Mouse (Mus musculus) right cerebral cortex, postnatal 25 days (tissue): Measurements from ENCODE around the gene Rpl27.
A peak's percentile ranks its signal among the peaks of the same experiment; 100 is the strongest.
"Not testable (repeated sequence)": the region's sequence is repeated elsewhere in the genome, so short reads cannot be mapped to it uniquely, and the experiment has no call there.

Experiments
- DNase-seq: peaks from one replicate; pipeline ENCODE4 v3.0.0; 2022

Rpl27 gene

GRCm38 (mm10) chr11:101442127-101442693 is at the start of gene Rpl27:
Gene Rpl27 (plus strand): TSS chr11:101442298.
- DNase-seq, result peak; percentile 97

- peak; percentile 50 for DNase-seq
Observed at GRCm38 (mm10) chr11:101395110-101395509, 47.0 kb upstream of the Rpl27 start.

GRCm38 (mm10) chr11:101415306-101415705 is 26.8 kb upstream of the Rpl27 start:
- no peak for DNase-seq

GRCm38 (mm10) chr11:101416433-101417100 is 25.5 kb upstream of the Rpl27 start:
- no peak for DNase-seq

GRCm38 (mm10) chr11:101417101-101417855 is 24.8 kb upstream of the Rpl27 start, which contains the start of gene Aarsd1:
Gene Aarsd1 (minus strand): TSS chr11:101417615.
- DNase-seq, result peak; percentile 90

- DNase-seq, result peak; percentile 26
Observed at GRCm38 (mm10) chr11:101418991-101419390, 23.1 kb upstream of the Rpl27 start.

GRCm38 (mm10) chr11:101419610-101420009 is 22.5 kb upstream of the Rpl27 start:
- no peak for DNase-seq

- no peak for DNase-seq
Observed at GRCm38 (mm10) chr11:101420148-101420547, 21.9 kb upstream of the Rpl27 start.

GRCm38 (mm10) chr11:101424105-101424851 is 17.8 kb upstream of the Rpl27 start, which contains the start of gene Gm27029:
Gene Gm27029 (minus strand): TSS chr11:101424796.
- no peak for DNase-seq

- DNase-seq, result peak; percentile 98
Observed at GRCm38 (mm10) chr11:101424925-101425813, 16.9 kb upstream of the Rpl27 start, which contains the start of the genes Rundc1 and Ptges3l. Gene Rundc1 (plus strand): TSS chr11:101425085. Gene Ptges3l (minus strand): TSS chr11:101425333.

- DNase-seq, result no peak
Observed at GRCm38 (mm10) chr11:101426165-101426564, 15.9 kb upstream of the Rpl27 start.

GRCm38 (mm10) chr11:101431327-101431726 is 10.8 kb upstream of the Rpl27 start:
- DNase-seq, result no peak

GRCm38 (mm10) chr11:101433396-101433795 is 8.7 kb upstream of the Rpl27 start:
- no peak for DNase-seq

- DNase-seq, result no peak
Observed at GRCm38 (mm10) chr11:101435831-101436230, 6.3 kb upstream of the Rpl27 start.

- no peak for DNase-seq
Observed at GRCm38 (mm10) chr11:101436916-101437315, 5.2 kb upstream of the Rpl27 start.

- DNase-seq, result not testable (repeated sequence)
Observed at GRCm38 (mm10) chr11:101438006-101438405, 4.1 kb upstream of the Rpl27 start.

GRCm38 (mm10) chr11:101441450-101442126 is 510 bp upstream of the Rpl27 start:
- DNase-seq, result not testable (repeated sequence)

- DNase-seq, result no peak
Observed at GRCm38 (mm10) chr11:101442760-101443159, 662 bp downstream of the Rpl27 start.

- no peak for DNase-seq
Observed at GRCm38 (mm10) chr11:101446319-101446718, 4.2 kb downstream of the Rpl27 start.

GRCm38 (mm10) chr11:101446860-101447259 is 4.8 kb downstream of the Rpl27 start:
- not testable (repeated sequence) for DNase-seq

- no peak for DNase-seq
Observed at GRCm38 (mm10) chr11:101447786-101448185, 5.7 kb downstream of the Rpl27 start.
